In genomic region chr15:66475941-66476391, GRCm38 (mm10) we compare ENCODE assay signal across 8 mouse cellular contexts. TPM values are rescaled to one million over a fixed set of nuclear protein-coding genes. Genes with fewer than 3 reads are reported as not detected.
DNase-seq lines count a peak whose midpoint lies in the region; ATAC-seq and TF ChIP-seq lines count a peak whose summit lies in the region.

No protein-coding gene starts in this region.

- peak; percentile 78 for TF ChIP-seq RAD21 in MEL (IDR thresholded peaks at IDR 0.05; ENCODE audit: low read depth, low read length)

- H3K9ac ChIP-seq in MEL (ENCODE audit: control insufficient read depth, low read depth, low read length, poor library complexity, severe bottlenecking), result no peak overlapping the region
- no peak overlapping the region for H3K9ac ChIP-seq in heart, embryonic 14.5 days (ENCODE audit: low read length)
- no peak overlapping the region for H3K9ac ChIP-seq in kidney, postnatal 0 days (ENCODE audit: low read depth, low read length)

- H3K27ac ChIP-seq in MEL (ENCODE audit: control insufficient read depth, low read depth, low read length), result no peak overlapping the region
- H3K27ac ChIP-seq in heart, embryonic 14.5 days (replicated peaks in 1 of 2; ENCODE audit: control insufficient read depth in 1 of 2, insufficient read depth in 1 of 2, low read depth in 2 of 2, low read length in 2 of 2), result no peak overlapping the region
- H3K27ac ChIP-seq in kidney, postnatal 0 days, result no peak overlapping the region

- DNase-seq in CD4-positive, CD25-positive, alpha-beta regulatory T cell, adult 2 months (ENCODE audit: low read depth, low spot score), result peak; percentile 90
- DNase-seq in MEL (ENCODE audit: low read depth, low spot score), result peak; percentile 85
- DNase-seq in cerebellum, postnatal 10 days, result peak; percentile 38 to 75
- DNase-seq in kidney, postnatal 0 days (ENCODE audit: low spot score), result peak; percentile 81
- peak; percentile 69 to 73 for DNase-seq in spleen, postnatal 36 days (ENCODE audit: low spot score in 2 of 2)
- DNase-seq in right cerebral cortex, adult 18-20 months, result no peak

- peak; percentile 45 to 87 (median 74) for TF ChIP-seq CTCF in MEL (IDR thresholded peaks at IDR 0.05 in 2 of 3, conservative IDR thresholded peaks at IDR 0.05 in 1 of 3; ENCODE audit: control insufficient read depth in 1 of 3, insufficient read depth in 1 of 3, low read depth in 2 of 3, low read length in 3 of 3, poor library complexity in 1 of 3, severe bottlenecking in 1 of 3)
- peak; percentile 73 for TF ChIP-seq CTCF in kidney, postnatal 0 days (IDR thresholded peaks at IDR 0.05; ENCODE audit: low read depth)

- ATAC-seq in heart, embryonic 14.5 days (ENCODE audit: insufficient number of reproducible peaks, insufficient read depth, low FRiP score, low read depth), result peak; percentile 35; the same call in 1 of the 2 replicates
- no peak for ATAC-seq in kidney, postnatal 0 days (replicated peaks; ENCODE audit: low FRiP score, low read depth)

- 8% methylated on average over 5 of the region's 5 CpGs for WGBS in heart, embryonic 14.5 days
- 10% methylated on average over 5 of the region's 5 CpGs for WGBS in kidney, postnatal 0 days

- H3K4me1 ChIP-seq in MEL (ENCODE audit: control insufficient read depth in 1 of 2, insufficient read depth in 2 of 2, low read length in 2 of 2), result no peaks in the 10 kb centered on the region
- no peaks in the 10 kb centered on the region for H3K4me1 ChIP-seq in heart, embryonic 14.5 days (ENCODE audit: control insufficient read depth in 2 of 2, insufficient read depth in 2 of 2, low read length in 2 of 2)
- no peaks in the 10 kb centered on the region for H3K4me1 ChIP-seq in kidney, postnatal 0 days (replicated peaks; ENCODE audit: insufficient read depth, low read length)
- peaks cover 8% of the 10 kb centered on the region for H3K4me1 ChIP-seq in megakaryocyte, embryonic 14.5 days

- no peaks in the 10 kb centered on the region for H3K79me2 ChIP-seq in MEL (ENCODE audit: control insufficient read depth, insufficient read depth, low read length, poor library complexity)

- no peak overlapping the region for H3K4me3 ChIP-seq in MEL (ENCODE audit: control insufficient read depth in 1 of 2, insufficient read depth in 1 of 2, low read depth in 2 of 2, low read length in 2 of 2)
- 0 out of 4 replicates have a peak overlapping the region, but pooled peaks of 1 of the 2 experiments have one; percentile 9 for H3K4me3 ChIP-seq in heart, embryonic 14.5 days (ENCODE audit: control insufficient read depth in 1 of 2, insufficient read depth in 1 of 2, low read depth in 1 of 2, low read length in 2 of 2)
- H3K4me3 ChIP-seq in kidney, postnatal 0 days (replicated peaks; ENCODE audit: low read depth, low read length), result no peak overlapping the region
- peak overlapping the region; percentile 76 for H3K4me3 ChIP-seq in megakaryocyte, embryonic 14.5 days (replicated peaks)

- TF ChIP-seq EP300 in MEL (IDR thresholded peaks at IDR 0.05; ENCODE audit: low read depth in 1 of 2, low read length in 2 of 2), result no peak

- TF ChIP-seq POLR2A in MEL (IDR thresholded peaks at IDR 0.05; ENCODE audit: control insufficient read depth in 1 of 2, insufficient read depth in 1 of 2, low read depth in 1 of 2, low read length in 2 of 2, poor library complexity in 1 of 2), result no peak

- no peaks in the 10 kb centered on the region for H3K27me3 ChIP-seq in MEL (ENCODE audit: control insufficient read depth in 1 of 2, insufficient read depth in 2 of 2, low read length in 2 of 2)
- no peaks in the 10 kb centered on the region for H3K27me3 ChIP-seq in heart, embryonic 14.5 days (ENCODE audit: control insufficient read depth, insufficient read depth, low read length)
- no peaks in the 10 kb centered on the region for H3K27me3 ChIP-seq in kidney, postnatal 0 days (ENCODE audit: insufficient read depth, low read length)
- peaks cover 3% of the 10 kb centered on the region for H3K27me3 ChIP-seq in megakaryocyte, embryonic 14.5 days (replicated peaks)

- peak overlapping the region; percentile 46 for H3K4me2 ChIP-seq in heart, embryonic 14.5 days (ENCODE audit: low read length)
- peak overlapping the region; percentile 22; the same call in 1 of the 2 replicates for H3K4me2 ChIP-seq in kidney, postnatal 0 days (ENCODE audit: low read length)

- no peaks in the 10 kb centered on the region for H3K9me3 ChIP-seq in MEL (replicated peaks; ENCODE audit: insufficient read depth, low read length)
- H3K9me3 ChIP-seq in heart, embryonic 14.5 days (ENCODE audit: control insufficient read depth, low read length), result no peaks in the 10 kb centered on the region
- H3K9me3 ChIP-seq in kidney, postnatal 0 days (replicated peaks; ENCODE audit: low read length), result no peaks in the 10 kb centered on the region
- H3K9me3 ChIP-seq in megakaryocyte, embryonic 14.5 days, result no peaks in the 10 kb centered on the region

- H3K36me3 ChIP-seq in MEL (ENCODE audit: control insufficient read depth in 1 of 2, insufficient read depth in 2 of 2, low read length in 2 of 2), result no peaks in the 10 kb centered on the region
- no peaks in the 10 kb centered on the region for H3K36me3 ChIP-seq in heart, embryonic 14.5 days (ENCODE audit: control insufficient read depth, insufficient read depth, low read length)
- no peaks in the 10 kb centered on the region for H3K36me3 ChIP-seq in kidney, postnatal 0 days (ENCODE audit: insufficient read depth, low read length)
- no peaks in the 10 kb centered on the region for H3K36me3 ChIP-seq in megakaryocyte, embryonic 14.5 days (replicated peaks; ENCODE audit: low read length)

TF ChIP-seq in MEL, 35 proteins besides CTCF, POLR2A, EP300 and RAD21:
- TF ChIP-seq JUND (IDR thresholded peaks at IDR 0.05; ENCODE audit: low read depth, low read length) (no peak), TCF12 (IDR thresholded peaks at IDR 0.05; ENCODE audit: low read depth, low read length) (no peak), ZKSCAN1 (IDR thresholded peaks at IDR 0.05; ENCODE audit: low read depth, low read length) (no peak), GABPA (IDR thresholded peaks at IDR 0.05; ENCODE audit: low read depth, low read length) (no peak), POLR2AphosphoS2 (IDR thresholded peaks at IDR 0.05; ENCODE audit: low read length) (no peak), SMC3 (IDR thresholded peaks at IDR 0.05; ENCODE audit: low read depth, low read length) (peak; percentile 83), ZC3H11A (IDR thresholded peaks at IDR 0.05; ENCODE audit: low read depth, low read length) (peak; percentile 50; the same call in 1 of the 2 replicates), TAL1 (IDR thresholded peaks at IDR 0.05; ENCODE audit: low read length) (no peak)

RNA-seq across cellular contexts. Expression of gene Lrrc6, which starts 24.7 kb away (rescaled TPM):
- total RNA-seq in MEL (2012; rRNA removed), result not detected in 2 replicates
- polyA plus RNA-seq in MEL (2012; ENCODE audit: insufficient read depth in 1 of 2, insufficient read length in 2 of 2, low read depth in 1 of 2, low replicate concordance in 2 of 2, missing spikeins in 1 of 2), result not detected
- polyA plus RNA-seq in heart, embryonic 14.5 days (2014; fragmentation: Nextera tagmentation; extraction: Ambion mirVana), result 0.12 TPM in 1 of 2 replicates, not detected in the other
- 0.14 and 0.33 TPM in 2 replicates for polyA plus RNA-seq in kidney, postnatal 0 days (2015; fragmentation: Nextera tagmentation; extraction: Ambion mirVana)
- not detected in 2 replicates for polyA plus RNA-seq in megakaryocyte, embryonic 14.5 days (2012; ENCODE audit: insufficient read depth, low replicate concordance)
